ENCODE assay signal across 14 mouse cellular contexts in the genomic region with DNA sequence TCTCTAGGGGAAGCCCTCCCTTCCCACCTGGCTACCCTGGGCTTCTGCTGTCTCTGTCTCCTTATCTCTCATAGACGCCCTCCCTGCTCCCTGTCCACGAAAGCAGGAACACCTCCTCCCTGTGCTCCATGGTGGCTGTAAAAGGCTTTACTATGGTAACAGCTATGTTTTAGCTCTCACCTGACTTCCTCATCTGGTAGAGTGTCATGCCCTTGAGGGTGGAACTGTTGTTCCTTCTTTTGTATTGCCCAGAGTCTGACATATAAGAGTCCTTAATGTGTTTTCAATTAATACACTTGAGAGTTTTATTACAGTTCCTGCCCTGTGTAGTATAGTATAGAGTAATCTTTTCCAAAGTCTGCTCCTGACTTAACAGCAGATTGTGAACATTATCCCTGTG. TPM values are rescaled to one million over a fixed set of nuclear protein-coding genes. Genes with fewer than 3 reads are reported as not detected.
DNase-seq lines count a peak whose midpoint lies in the region; ATAC-seq and TF ChIP-seq lines count a peak whose summit lies in the region.
"Had no signal": no experiment of that assay in that cellular context is flagged by ENCODE, and none has a peak within 500 bp of the region (broad histone marks: within the 10 kb centered on the region; RNA-seq: fewer than 3 reads in every experiment).

No protein-coding gene starts in this region.

- TF ChIP-seq CTCF in heart, postnatal 0 days (IDR thresholded peaks at IDR 0.05; ENCODE audit: low read depth) = no peak
- no peak for TF ChIP-seq CTCF in midbrain, postnatal 0 days (IDR thresholded peaks at IDR 0.05)

- peaks cover 29% of the 10 kb centered on the region for H3K4me1 ChIP-seq in heart, postnatal 0 days (ENCODE audit: control insufficient read depth, insufficient read depth)
- peaks cover 28% of the 10 kb centered on the region for H3K4me1 ChIP-seq in embryonic facial prominence, embryonic 15.5 days
- H3K4me1 ChIP-seq in liver, embryonic 13.5 days (replicated peaks) = peaks cover 25% of the 10 kb centered on the region
- H3K4me1 ChIP-seq in stomach, embryonic 14.5 days (ENCODE audit: control insufficient read depth, insufficient read depth, low read length) = peaks cover 19% of the 10 kb centered on the region
- H3K4me1 ChIP-seq in midbrain, postnatal 0 days (ENCODE audit: insufficient read depth, low read length) = no peaks in the 10 kb centered on the region

- no peak for DNase-seq in heart, postnatal 0 days (ENCODE audit: low spot score)
- no peak for DNase-seq in heart, postnatal 25 days (ENCODE audit: low spot score)
- DNase-seq in liver, embryonic 13.5 days = no peak
- no peak for DNase-seq in adrenal gland, postnatal 36 days
- no peak for DNase-seq in midbrain, postnatal 0 days (ENCODE audit: low spot score)
- no peak for DNase-seq in embryo, embryonic 10 days (ENCODE audit: low spot score)
- DNase-seq: cerebellum, adult 18-20 months; lung, adult 2 months had no signal

- H3K9ac ChIP-seq in heart, postnatal 0 days (replicated peaks; ENCODE audit: low read depth, low read length) = no peak overlapping the region
- H3K9ac ChIP-seq in embryonic facial prominence, embryonic 15.5 days = no peak overlapping the region
- no peak overlapping the region for H3K9ac ChIP-seq in liver, embryonic 13.5 days
- no peak overlapping the region for H3K9ac ChIP-seq in stomach, embryonic 14.5 days (replicated peaks; ENCODE audit: low read depth, low read length)
- no peak overlapping the region for H3K9ac ChIP-seq in midbrain, postnatal 0 days (replicated peaks; ENCODE audit: low read length, poor library complexity, severe bottlenecking)
- H3K9ac ChIP-seq: hindbrain, embryonic 12.5 days had no signal

- no peak overlapping the region for H3K4me2 ChIP-seq in heart, postnatal 0 days (ENCODE audit: low read depth, low read length)
- no peak overlapping the region for H3K4me2 ChIP-seq in embryonic facial prominence, embryonic 15.5 days (replicated peaks)
- no peak overlapping the region for H3K4me2 ChIP-seq in liver, embryonic 13.5 days
- no peak overlapping the region for H3K4me2 ChIP-seq in stomach, embryonic 14.5 days (replicated peaks; ENCODE audit: low read depth, low read length)
- H3K4me2 ChIP-seq in midbrain, postnatal 0 days (ENCODE audit: low read depth, low read length, poor library complexity, severe bottlenecking) = no peak overlapping the region
- H3K4me2 ChIP-seq: heart, embryonic 11.5 days; hindbrain, embryonic 12.5 days had no signal

- no peaks in the 10 kb centered on the region for H3K9me3 ChIP-seq in heart, postnatal 0 days (replicated peaks; ENCODE audit: control insufficient read depth, low read length)
- no peaks in the 10 kb centered on the region for H3K9me3 ChIP-seq in embryonic facial prominence, embryonic 15.5 days (replicated peaks)
- no peaks in the 10 kb centered on the region for H3K9me3 ChIP-seq in liver, embryonic 13.5 days (replicated peaks)
- no peaks in the 10 kb centered on the region for H3K9me3 ChIP-seq in stomach, embryonic 14.5 days (ENCODE audit: control insufficient read depth, low read depth, low read length)
- H3K9me3 ChIP-seq in midbrain, postnatal 0 days (ENCODE audit: low read length) = no peaks in the 10 kb centered on the region
- H3K9me3 ChIP-seq: hindbrain, embryonic 12.5 days; midbrain, embryonic 10.5 days had no signal

- no peaks in the 10 kb centered on the region for H3K27me3 ChIP-seq in heart, postnatal 0 days (ENCODE audit: control insufficient read depth, insufficient read depth, low read length)
- no peaks in the 10 kb centered on the region for H3K27me3 ChIP-seq in embryonic facial prominence, embryonic 15.5 days
- no peaks in the 10 kb centered on the region for H3K27me3 ChIP-seq in liver, embryonic 13.5 days
- no peaks in the 10 kb centered on the region for H3K27me3 ChIP-seq in stomach, embryonic 14.5 days (ENCODE audit: control insufficient read depth, insufficient read depth, low read length)
- no peaks in the 10 kb centered on the region for H3K27me3 ChIP-seq in midbrain, postnatal 0 days (ENCODE audit: insufficient read depth, low read length)
- H3K27me3 ChIP-seq: hindbrain, embryonic 12.5 days had no signal

- peak overlapping the region; percentile 38; the same call in 1 of the 2 replicates for H3K27ac ChIP-seq in heart, postnatal 0 days (ENCODE audit: low read depth)
- H3K27ac ChIP-seq in embryonic facial prominence, embryonic 15.5 days (replicated peaks) = no peak overlapping the region
- H3K27ac ChIP-seq in liver, embryonic 13.5 days = no peak overlapping the region
- H3K27ac ChIP-seq in stomach, embryonic 14.5 days (ENCODE audit: low read length) = peak overlapping the region; percentile 21; the same call in 1 of the 2 replicates
- H3K27ac ChIP-seq in midbrain, postnatal 0 days (ENCODE audit: low read depth, low read length) = no peak overlapping the region
- H3K27ac ChIP-seq: hindbrain, embryonic 12.5 days; kidney, postnatal 0 days; midbrain, embryonic 10.5 days had no signal

- WGBS in heart, postnatal 0 days = 26% methylated on average over 2 of the region's 2 CpGs
- 72% methylated on average over 2 of the region's 2 CpGs for WGBS in embryonic facial prominence, embryonic 15.5 days
- 15% methylated on average over 2 of the region's 2 CpGs for whole genome bisulfite sequencing in liver, embryonic 13.5 days (ENCODE audit: insufficient replicate concordance)
- WGBS in stomach, embryonic 14.5 days = 43% methylated on average over 2 of the region's 2 CpGs
- 82% methylated on average over 2 of the region's 2 CpGs for WGBS in midbrain, postnatal 0 days

- no peak overlapping the region for H3K4me3 ChIP-seq in heart, postnatal 0 days (ENCODE audit: low read depth, low read length)
- H3K4me3 ChIP-seq in embryonic facial prominence, embryonic 15.5 days (replicated peaks) = no peak overlapping the region
- no peak overlapping the region for H3K4me3 ChIP-seq in liver, embryonic 13.5 days (replicated peaks)
- no peak overlapping the region for H3K4me3 ChIP-seq in stomach, embryonic 14.5 days (ENCODE audit: low read depth, low read length)
- H3K4me3 ChIP-seq in midbrain, postnatal 0 days (ENCODE audit: low read depth, low read length) = no peak overlapping the region
- H3K4me3 ChIP-seq: hindbrain, embryonic 12.5 days; midbrain, embryonic 10.5 days had no signal

- intact Hi-C loops in heart, postnatal 25 days (cut with DNase I) = no loop called here

- TF ChIP-seq EP300 in heart, postnatal 0 days (IDR thresholded peaks at IDR 0.05; ENCODE audit: low read depth) = no peak

- no peak for ATAC-seq in heart, postnatal 0 days (ENCODE audit: insufficient read depth, low read depth)
- peak; percentile 11; the same call in 1 of the 2 replicates for ATAC-seq in embryonic facial prominence, embryonic 15.5 days (ENCODE audit: insufficient number of reproducible peaks, low FRiP score, low TSS enrichment, low read depth)
- peak; percentile 49; the same call in 1 of the 2 replicates for ATAC-seq in liver, embryonic 13.5 days (ENCODE audit: low read depth)
- no peak for ATAC-seq in stomach, embryonic 14.5 days (ENCODE audit: insufficient number of reproducible peaks, insufficient read depth, low FRiP score, low read depth)
- ATAC-seq in midbrain, postnatal 0 days (ENCODE audit: low FRiP score) = no peak

- H3K36me3 ChIP-seq in heart, postnatal 0 days (replicated peaks; ENCODE audit: control insufficient read depth, insufficient read depth, low read length) = peaks cover 11% of the 10 kb centered on the region
- H3K36me3 ChIP-seq in embryonic facial prominence, embryonic 15.5 days = peaks cover 10% of the 10 kb centered on the region
- no peaks in the 10 kb centered on the region for H3K36me3 ChIP-seq in liver, embryonic 13.5 days
- H3K36me3 ChIP-seq in stomach, embryonic 14.5 days (ENCODE audit: control insufficient read depth, insufficient read depth, low read length) = peaks cover 5% of the 10 kb centered on the region; the same call in 1 of the 2 replicates
- 0 out of 2 replicates have a peak, but pooled peaks cover 10% of the 10 kb centered on the region for H3K36me3 ChIP-seq in midbrain, postnatal 0 days (ENCODE audit: insufficient read depth, low read length)

RNA-seq across cellular contexts. Expression of gene Smad1, which starts 36.9 kb away (rescaled TPM):
- 22.8 and 31.5 TPM in 2 replicates for total RNA-seq in heart, postnatal 0 days (2014; rRNA removed; ENCODE audit: low replicate concordance)
- 13.4 and 14.0 TPM in 2 replicates for polyA plus RNA-seq in heart, postnatal 0 days (2015; fragmentation: Nextera tagmentation; extraction: Ambion mirVana)
- total RNA-seq in heart, postnatal 25 days (2021) = 10 to 100 TPM; 14.5 to 16.3 TPM
- polyA plus RNA-seq in embryonic facial prominence, embryonic 15.5 days (2015; fragmentation: Nextera tagmentation; extraction: Ambion mirVana) = 56.0 and 61.4 TPM in 2 replicates
- 5.3 and 6.2 TPM in 2 replicates for polyA plus RNA-seq in liver, embryonic 13.5 days (2015; fragmentation: Nextera tagmentation; extraction: Ambion mirVana)
- polyA plus RNA-seq in stomach, embryonic 14.5 days (2014; fragmentation: Nextera tagmentation; extraction: Ambion mirVana) = 50.5 and 54.8 TPM in 2 replicates
- 10 to 100 TPM; 26.6 to 27.8 TPM for total RNA-seq in adrenal gland, postnatal 36 days (2021)
- total RNA-seq in midbrain, postnatal 0 days (2014; rRNA removed) = 75.6 and 78.8 TPM in 2 replicates
- 49.1 and 52.5 TPM in 2 replicates for polyA plus RNA-seq in midbrain, postnatal 0 days (2015; fragmentation: Nextera tagmentation; extraction: Ambion mirVana)

Comparison
In these comparisons a context has a peak if more than half of its experiments do, and no peak if none do; other contexts are left out.
1. ATAC-seq: peak in embryonic facial prominence, embryonic 15.5 days (single experiment) and liver, embryonic 13.5 days (single experiment); none in heart, postnatal 0 days (single experiment), stomach, embryonic 14.5 days (single experiment) and midbrain, postnatal 0 days (single experiment).
2. H3K27ac ChIP-seq: peak in heart, postnatal 0 days (single experiment) and stomach, embryonic 14.5 days (single experiment); none in embryonic facial prominence, embryonic 15.5 days (single experiment), liver, embryonic 13.5 days (single experiment) and midbrain, postnatal 0 days (single experiment).